Mouse (Mus musculus) left cerebral cortex, adult 9 months (tissue): ENCODE data around the gene Smarca2.
A peak's percentile ranks its signal among the peaks of the same experiment; 100 is the strongest.
"Not testable (repeated sequence)": the region's sequence is repeated elsewhere in the genome, so short reads cannot be mapped to it uniquely, and the experiment has no call there.

Experiments
- DNase-seq, 2 experiments: peaks; one replicate each; pipeline ENCODE4 v3.0.0; 2022; ENCODE audit warnings: low spot score in 2 of 2

Smarca2 gene

DNA sequence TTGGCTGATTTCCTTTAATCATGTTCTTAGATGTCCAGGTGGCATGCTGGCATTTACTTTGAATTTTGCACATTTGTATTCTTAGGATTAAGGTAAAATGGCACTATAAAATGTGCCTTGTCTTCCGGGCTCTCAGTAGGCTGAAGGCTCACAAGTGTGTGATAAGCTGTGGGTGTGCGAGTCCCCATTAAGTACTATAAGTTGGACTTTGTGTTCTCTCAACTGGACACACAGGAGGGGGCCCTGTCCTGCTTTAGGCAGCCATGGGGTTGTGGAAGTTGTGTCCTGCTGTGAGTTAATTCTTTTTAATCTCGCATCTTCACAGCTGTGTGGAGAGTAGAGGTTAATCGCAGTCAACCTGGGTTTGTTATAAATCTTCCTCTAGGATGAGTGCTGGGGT, 85.7 kb downstream of the Smarca2 start:
- DNase-seq = no peak

DNA sequence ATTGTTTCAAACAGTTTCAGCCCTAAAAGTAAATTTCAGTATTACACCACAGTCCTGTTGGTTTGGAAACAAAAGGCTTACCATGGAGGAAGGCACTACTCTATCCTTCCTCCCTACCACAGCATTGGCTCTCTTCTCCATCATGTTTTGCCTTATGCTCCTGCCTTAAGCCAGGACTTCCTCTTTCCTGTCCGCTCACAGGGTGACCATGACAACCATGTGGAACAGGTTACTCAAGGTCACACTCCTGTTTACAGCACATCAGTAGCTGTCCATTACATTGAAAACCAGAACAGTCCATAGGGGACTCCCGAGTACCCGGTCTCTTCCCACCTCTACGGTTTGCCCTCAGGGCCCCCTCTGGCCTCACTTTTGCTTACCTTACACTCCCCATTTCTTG, 92.3 kb downstream of the Smarca2 start:
- no peak for DNase-seq

DNA sequence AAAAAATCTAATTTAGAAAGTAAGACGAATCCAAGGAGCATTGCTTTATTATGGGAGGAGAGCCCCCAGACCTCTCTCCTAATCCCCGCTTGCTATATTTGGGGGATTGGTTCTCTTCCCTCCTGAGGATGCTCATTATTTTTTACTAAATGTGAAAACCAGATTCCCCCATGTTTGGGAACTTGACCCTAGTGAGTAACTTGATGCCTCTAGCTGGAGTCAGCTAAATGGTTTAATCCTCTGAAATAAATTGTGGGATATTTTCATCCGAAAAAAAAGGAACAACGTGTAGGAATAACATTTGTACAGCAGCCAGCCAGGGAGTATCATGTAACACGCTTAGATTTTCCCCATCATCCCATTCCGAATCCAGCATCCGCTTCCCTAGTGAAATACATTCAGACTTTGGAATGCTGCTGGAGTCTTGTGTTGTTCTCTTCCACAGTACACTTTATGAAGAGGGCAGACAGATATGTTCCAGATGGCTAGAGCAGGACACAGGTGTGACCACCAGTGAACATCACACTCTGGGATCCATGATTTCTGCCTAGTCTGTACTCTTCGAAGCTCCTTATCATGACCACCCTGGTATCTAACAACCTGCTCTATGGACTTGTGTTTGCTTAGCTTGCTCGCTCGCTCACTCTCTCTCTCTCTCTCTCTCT, 99.8 kb downstream of the Smarca2 start:
- no peak for DNase-seq

DNA sequence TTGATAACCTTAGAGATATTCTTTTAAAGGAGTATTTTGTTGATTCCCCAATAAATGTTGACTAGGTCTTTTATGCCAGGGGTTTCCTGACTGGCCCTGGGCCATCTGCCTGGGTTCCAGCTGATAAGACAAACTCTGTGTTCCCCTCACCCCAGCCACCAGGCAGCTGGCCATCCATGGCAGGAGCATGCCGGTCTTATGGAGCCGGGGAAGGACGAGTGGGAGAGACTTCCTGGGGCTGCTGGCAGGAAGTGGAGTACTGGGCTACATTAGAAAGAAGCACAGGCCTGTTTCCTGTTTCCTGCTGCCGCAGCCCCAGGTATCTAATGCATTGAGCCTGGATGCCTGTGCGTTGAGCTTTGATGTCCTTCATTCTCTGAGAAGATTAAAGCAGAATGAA, 102.1 kb downstream of the Smarca2 start:
- DNase-seq = no peak

DNA sequence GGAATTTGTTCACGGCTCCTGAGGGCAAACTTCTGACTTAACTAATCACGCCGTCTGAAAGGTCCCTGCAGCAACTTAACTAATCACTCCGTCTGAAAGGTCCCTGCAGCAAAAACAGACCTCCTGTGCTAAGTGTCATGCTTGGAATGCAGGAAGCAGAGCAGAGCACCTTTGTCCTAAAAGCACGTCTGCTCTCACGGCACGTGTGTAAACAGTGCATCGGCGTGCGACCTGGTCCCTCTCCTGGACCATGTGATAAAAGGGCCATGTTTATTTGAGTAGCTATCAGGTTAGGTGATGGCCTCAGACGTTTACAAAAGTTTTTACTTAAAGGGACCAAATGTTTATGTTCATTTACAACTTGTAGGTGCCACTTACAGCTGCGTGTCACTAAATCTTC, 104.2 kb downstream of the Smarca2 start:
- no peak for DNase-seq

DNA sequence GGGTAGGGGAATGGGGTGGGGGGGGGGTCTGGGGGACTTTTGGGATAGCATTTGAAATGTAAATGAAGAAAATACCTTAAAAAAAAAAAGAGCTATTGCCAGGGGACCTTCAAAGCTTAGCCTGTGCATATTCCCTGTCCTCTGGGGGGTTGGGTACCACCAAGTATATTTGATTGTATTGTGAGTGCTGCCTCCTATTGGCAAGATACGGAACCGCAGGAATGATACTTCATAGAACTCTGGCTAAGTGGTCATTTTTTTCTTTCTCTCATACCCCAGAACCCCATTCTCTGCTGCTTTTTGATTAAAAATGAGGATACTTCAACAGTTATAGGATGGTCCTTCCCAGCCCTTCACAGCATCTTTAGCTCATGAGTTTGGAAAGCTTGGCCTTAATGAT, 106.4 kb downstream of the Smarca2 start:
- DNase-seq = no peak

DNA sequence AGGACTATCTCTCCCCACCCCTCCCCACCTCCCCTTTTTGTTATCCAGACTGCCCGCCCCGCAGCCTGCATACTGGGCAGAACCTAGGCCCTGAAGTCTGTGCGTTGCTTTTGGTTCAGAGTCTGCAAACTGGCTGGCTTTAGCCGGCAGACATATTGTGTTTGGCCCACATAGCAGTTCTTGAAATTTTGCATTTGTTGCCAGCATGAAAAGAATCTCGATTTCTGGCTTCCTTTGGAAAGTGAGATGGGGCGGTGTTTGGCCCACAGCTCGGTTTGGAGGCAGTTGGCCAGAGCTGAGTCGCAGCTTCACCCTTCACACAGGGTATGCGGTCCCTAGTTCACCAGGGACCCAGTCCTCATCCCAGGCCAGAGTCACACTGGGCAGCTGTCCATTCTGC, 111.4 kb downstream of the Smarca2 start:
- peak in 1 of 2 experiments; percentile 40 for DNase-seq

DNA sequence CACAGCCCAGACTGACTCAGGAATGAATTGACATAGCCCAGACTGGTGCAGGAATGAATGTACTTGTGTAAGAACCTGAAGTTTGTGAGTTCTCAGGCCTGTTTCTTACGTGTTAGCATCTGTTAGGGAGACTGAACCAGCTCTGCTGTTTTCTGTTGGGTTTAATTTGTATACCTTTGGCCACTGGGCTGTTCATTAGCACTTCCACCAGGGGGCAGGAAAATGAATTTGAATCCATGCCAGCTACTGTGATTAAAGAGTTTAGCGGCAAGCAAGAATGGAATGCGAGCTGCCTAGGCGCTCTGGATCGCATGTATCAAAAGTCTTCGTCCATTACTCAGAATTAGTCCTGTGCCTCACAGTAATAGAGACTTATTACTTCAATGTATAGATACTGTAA, 113.4 kb downstream of the Smarca2 start:
- DNase-seq = peak in 1 of 2 experiments; percentile 44

DNA sequence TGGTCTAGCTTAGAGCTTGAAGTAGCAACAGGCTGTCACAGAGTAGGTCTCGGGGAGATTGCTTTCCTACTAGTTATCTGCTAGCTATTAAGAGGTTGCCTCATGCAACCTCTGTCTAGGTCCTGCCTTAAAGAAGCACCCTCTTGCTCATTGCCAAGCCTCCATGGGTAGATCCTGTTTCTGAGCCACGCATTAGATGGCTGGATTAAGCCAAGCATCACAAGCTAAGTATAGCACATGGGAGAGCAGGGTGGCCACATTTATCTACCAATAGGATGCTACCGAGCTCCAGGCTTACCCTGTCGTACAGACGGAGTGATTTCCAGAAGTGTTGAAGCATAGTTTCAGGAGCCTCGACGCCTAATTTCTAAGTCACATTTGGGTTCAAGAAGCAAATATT, 114.3 kb downstream of the Smarca2 start:
- DNase-seq = no peak

DNA sequence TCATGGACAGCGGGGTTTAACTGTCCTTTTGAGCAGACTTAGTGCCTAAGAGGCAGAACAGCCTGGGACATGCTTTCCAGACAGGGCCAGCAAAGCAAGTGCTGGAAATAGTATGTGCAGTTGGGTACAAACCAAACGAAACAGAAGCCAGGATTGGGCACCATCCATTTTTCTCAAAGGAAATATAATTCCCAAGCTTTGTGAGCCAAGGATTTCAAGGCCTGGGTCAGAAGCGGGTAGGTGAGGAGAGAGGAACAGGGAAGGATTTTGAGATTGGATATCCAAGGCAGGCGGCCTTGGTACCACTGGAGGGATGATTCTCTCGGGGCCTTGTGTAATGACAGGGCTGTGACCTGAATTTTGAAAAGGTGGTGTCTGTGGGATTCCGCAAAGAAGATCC, 116.9 kb downstream of the Smarca2 start:
- no peak for DNase-seq

DNA sequence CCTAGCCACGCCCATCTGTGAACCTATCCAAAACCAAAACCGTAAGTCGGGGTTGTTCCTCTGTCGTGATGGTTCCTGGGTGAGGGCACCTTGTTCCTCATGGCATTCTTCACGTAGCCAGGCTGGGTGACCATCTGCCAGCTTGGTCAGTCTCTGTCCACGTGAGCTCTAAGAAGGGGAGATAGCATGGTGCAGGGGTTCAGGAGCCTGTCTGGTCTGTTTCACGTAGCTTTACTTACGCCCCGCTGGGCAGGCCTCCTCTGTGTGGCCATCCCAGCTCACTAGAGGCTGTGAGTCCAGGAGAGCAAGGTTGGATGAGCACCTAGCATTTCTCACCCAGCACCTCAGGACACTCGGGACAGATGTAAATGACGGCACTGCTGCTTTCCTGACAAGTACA, 119.0 kb downstream of the Smarca2 start:
- no peak for DNase-seq

DNA sequence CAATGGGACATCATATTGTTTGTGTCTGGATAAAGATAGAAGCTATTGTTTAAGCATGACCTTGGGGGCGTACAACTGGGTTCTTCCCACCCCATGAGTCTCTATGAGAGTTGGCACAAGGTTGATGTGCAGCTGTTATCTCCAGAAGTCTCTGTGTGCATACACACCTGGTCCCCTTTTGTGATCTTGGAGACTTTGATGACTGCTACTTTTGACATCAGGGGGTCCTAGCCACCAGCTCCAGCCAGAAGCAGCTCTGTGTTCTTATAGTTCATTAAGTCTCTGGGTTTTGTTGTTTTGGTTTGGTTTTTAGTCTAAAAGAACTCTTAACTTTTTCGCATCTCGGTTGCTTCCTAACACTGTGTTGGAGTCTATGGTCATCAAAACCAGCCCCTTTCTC, 119.8 kb downstream of the Smarca2 start:
- DNase-seq = no peak

DNA sequence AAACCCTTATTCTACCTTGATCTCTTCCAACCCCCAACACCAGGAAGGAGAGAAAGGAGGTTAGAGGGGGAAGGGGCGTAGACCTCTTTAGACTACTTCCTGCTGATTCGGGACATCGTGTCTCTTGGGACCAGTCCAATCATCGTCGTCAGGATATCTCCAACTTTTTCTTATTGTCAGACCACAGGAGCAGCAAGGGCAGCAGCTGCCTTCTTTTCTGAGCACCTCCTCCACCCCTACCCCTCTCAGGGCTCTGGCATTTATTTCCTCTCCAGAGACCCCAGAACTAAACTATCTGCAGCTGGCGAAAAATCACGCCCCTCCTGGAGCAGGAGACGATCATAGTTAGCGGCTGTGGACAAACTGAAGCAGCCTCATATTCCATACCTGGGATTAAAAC, 122.9 kb downstream of the Smarca2 start:
- DNase-seq = no peak

DNA sequence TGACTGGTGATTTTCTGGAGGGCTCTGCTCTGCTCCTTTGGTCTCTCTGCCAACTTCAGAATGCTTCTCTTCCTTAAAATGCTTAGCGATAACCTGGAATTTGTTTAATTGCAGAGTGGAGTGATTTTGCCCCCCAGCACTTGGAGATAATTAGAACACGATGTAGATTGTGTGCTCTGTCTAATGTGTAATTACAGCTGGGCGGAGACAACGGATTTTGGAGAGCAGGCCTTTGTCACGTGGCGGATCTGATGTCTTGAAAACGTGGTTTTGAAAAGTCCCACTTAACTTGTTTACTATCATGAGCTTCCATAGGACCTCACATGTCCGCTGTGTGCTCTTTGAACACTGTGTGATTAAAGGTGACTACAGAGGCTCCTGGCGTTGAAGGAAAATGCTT, 125.6 kb downstream of the Smarca2 start:
- DNase-seq = no peak

DNA sequence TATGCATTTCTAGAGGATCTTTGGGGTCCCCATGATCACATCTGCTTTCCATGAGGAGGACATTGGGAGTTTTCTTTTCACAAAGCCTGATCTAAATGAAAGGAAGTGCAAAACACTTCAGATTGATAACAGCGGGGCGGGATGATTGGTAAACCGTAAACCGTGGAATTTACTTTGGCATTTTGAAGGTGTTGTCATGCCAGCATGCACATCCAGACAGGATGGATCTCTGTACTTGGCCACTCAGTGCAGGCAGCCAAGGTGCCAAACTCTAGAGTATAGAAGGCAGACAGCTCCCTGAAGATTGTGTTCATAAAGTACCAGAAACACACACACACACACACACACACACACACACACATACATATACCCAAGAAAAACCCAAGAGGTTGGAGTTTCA, 126.3 kb downstream of the Smarca2 start:
- DNase-seq = no peak

DNA sequence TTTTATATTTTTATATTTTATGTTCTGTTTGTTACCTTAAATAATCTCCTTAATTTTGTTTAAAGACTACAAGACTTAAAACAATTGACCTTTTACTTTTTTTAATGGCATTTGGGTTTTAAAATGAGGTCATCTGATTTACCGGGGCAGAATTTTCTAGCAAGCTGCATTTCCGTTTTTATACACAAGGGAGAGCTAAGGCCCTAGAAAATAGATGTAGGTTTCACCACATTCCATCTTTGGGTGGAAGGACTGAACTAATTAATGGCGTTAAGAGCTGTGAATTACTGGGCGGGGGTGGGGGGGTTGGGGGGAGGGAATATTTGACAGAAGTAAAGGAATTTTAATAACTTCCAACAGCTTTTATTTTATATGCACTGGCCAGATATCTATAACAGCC, 127.0 kb downstream of the Smarca2 start:
- DNase-seq = no peak

DNA sequence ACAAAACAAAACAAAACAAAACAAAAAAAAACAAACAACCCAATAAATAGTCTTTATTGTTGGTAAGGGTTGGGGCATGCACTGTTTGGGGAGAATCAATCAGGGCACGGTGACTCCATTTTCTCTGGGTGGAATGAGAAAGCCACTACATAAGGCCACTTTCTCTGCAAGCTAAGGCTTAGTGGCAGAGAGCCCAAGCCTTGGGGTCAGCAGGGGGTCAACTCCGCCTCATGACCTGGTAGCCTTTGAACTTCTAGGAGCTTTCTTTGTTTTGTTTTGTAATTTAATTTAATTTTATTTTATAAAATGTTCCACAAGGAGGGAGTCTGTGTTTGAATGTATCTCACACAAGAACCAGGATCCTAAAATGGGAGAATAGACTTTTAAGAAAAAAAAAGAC, 128.2 kb downstream of the Smarca2 start:
- no peak for DNase-seq

DNA sequence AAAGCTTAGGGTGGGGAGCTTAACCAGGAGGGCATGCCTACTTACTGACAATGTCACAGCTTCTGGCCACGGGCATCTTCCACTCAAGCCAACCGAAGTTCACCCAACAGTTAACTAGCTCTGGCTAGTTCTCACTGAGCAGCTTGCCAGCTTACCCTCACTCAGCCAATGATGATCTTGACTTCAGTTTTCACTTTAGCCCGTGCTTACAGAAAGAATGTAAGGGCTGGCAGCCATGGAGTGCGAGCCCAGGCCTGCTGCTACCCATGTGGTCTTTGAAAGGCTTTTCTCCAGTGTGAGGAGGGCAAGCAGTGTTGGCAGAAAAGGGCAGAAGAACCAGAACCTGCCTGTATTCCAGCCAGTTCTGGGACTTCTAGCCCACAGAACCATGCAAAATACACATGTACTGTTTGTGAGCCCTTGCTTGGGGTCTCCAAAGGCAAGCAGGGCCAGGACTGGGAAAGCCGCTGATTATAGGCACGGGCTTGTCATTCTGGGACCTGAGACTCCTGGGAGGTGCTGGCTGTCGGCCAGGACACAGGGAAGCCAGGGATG, 128.8 kb downstream of the Smarca2 start:
- DNase-seq = no peak

DNA sequence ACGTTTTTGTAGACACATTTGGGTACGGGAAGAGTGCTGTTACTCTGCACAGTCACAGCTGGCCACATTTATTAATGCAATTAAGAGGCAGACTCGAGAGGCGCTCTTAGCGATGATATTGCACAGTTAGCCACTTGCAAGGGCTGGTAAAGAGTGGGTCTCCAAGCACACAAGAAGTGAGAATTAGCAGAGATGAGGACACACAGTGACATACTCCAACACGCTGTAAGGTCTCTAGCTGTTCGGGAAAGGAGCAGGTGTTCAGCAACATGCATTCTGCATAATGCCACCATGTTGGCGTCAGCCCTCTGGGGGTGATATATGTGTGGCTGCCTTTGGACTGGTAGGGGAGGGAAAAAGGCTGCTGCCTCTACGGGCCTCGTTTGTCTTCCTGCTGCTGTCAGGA, 129.9 kb downstream of the Smarca2 start:
- DNase-seq = no peak

DNA sequence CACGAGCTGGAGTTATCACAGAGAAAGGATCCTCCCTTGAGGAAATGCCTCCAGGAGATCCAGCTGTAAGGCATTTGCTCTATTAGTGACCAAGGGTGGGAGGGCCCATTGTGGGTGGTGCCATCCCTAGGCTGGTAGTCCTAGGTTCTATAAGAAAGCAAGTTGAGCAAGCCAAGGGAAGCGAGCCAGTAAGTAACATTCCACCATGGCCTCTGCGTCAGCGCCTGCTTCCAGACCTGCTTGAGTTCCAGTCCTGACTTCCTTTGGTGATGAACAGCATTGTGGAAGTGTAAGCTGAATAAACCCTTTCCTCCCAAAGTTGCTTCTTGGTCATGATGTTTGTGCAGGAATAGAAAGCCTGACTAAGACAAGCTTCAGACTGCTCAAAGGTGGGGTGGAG, 140.2 kb downstream of the Smarca2 start:
- DNase-seq = not testable (repeated sequence)

DNA sequence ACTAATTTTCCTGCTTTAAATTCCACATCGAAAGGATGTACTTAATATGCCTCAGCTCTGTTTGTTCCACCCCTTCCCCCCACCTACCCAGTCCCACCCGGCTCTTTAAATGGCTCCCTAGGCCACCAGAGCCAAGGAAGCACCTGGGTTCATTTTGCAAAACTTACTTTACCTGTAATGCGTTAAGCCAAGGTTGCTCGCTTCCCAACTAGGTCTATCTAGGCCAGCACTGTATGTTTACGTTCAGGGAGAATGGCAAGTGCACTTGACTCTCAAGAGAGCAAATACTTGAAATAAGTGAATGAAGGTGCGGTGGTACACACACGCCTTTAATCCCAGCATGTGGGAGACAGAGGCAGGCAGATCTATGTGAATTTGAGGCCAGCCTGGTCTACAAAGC, 140.7 kb downstream of the Smarca2 start:
- DNase-seq = no peak

DNA sequence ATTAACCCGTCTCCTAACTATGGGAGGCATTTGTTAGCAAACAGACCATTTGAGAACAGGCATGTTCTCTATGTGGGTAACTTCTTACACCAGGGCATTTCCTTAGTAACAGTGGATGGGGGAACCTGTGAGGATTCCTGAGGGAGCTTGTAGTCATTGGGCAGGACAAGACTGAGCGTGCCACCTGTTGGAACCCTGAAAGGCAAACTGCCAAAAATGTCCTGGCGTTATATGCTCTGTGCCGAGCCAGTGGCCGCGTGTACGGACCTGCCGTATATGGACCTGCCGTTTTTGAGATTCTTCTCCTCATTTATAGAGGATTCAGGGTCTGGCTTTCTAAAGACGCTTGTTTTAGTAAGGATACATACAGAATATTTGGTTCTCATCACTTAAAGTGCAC, 141.4 kb downstream of the Smarca2 start:
- DNase-seq = no peak

DNA sequence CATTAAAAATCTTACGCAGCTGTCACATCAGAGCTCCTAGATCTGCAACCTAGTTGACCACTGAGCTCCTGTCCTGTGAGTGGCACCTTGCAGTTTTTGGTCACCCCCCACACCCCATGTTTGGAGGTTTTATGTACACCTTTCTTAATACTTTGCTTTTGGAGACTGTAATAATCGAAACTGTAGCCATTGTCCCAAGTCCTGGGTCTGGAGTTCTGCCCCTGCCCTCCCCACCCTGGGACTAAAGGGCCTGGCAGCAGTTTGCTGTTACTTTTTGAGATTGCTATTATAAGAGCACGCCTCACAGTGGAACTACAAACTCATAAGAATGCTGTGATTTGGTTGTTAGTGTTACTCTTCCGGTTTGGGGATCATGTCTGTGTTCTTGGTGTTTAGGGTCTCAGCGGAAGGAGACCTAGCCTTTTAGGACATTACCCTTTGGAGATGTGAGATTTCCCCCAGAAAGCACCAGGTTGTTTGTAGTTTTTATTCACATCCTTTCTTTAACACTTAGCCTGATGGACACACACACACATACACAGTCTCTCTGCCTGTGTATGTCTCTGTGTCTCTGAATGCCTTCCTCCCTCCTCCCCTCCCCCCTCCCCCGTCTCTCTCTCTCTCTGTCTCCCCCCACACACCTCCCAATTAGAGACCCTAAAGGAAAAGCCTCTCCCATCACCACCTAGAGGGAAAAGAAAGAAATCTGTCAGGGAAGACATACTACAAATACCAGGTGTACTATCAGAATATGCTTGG, 142.0 kb downstream of the Smarca2 start:
- DNase-seq = no peak
